Mouse (Mus musculus) kidney, adult 18-20 months (tissue): ENCODE measurements around the gene Cdt1.
"Not testable (repeated sequence)": the region's sequence is repeated elsewhere in the genome, so short reads cannot be mapped to it uniquely, and the experiment has no call there.

Source experiments
- DNase-seq: peaks from one replicate; pipeline ENCODE4 v3.0.0; 2021

The Cdt1 gene

DNA sequence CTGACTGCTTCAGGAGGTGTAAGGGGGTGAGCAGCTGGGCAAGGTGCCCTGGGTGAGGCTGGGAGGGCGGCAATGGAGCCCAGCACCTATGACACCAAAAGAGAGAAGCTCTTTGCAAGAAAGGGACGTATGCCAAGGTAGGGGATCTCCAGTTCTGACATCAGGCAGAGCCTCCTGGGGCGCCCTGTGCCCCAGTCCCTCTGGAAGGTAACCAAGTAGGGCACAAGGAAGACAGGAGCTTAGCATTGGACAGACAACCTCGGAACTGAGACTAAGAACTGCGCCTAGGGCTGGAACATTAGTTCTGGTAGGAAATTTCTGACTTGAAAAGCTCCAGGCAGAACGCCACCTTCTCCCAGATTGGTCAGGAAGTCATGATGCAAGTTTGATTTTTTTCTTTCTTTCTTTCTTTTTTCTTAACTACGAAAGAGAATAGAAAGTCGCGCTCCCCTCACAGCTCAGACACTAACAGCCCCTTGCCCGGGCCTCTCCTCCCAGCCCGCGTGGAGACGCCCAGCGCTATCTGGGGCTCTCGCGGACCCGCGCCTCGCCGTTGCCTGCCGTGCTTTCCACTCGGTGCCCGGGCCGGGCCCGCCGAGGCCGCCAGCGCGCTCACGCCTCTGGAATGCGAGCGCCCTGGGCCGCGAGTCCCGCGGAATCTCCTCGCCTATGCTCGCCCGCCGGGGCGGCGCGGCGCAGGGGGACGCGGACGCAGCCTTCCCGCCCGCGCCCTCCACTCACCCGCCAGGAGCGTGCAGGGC is 17.4 kb upstream of the Cdt1 start:
- peak; percentile 74 for DNase-seq

DNA sequence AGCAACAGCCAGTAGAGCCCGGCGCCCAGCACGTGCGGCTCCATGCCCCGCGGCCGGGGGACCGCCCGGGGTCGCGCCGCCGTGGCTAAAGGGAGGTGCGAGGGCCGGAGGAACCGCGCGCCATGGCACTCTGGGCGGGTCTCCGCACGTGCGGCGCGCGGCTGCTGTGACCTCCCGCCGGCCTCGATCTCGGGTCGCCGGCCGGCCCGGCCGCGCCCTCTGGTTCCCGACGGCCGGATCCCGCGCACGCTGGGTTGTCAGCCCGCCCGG is 16.9 kb upstream of the Cdt1 start:
- no peak for DNase-seq

DNA sequence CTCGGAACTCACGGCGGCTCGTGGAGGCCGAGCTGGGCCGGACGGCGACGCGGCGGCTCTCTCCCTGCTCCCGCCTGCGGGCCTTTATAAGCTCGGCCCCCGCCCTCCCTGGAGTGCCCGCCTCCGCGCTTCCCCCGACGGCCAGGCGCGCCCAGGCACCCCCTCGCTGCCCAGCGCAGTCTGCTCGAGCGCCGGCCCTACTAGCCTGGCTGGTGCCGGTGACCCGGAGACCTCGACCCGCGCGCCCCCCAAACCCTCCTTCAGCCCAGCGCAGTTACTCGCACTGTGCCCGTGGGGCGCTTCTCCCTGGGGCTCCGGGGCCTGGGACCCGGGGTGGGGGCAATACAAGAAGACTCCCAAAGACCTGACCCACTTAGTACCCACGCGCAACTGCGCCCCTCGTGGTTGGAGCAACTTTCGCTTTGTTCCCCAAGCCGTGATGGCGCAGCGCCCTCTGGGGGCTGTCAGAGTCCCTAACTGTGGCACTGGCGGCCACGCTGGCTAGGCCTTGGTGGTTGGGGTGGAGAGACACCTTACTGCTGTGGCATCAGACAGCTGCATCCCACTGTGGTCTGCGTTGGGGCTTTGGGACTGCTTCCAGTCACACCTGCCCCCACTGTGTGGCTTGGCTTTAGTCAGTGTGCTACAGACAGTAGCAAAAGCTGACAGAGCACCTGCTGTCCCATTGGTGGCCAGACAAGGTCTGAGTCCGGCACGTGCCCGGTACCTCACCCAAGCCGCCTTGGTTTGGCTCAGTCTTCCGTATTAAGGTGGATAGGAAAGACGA is 16.4 kb upstream of the Cdt1 start, which contains the start of gene Piezo1:
Gene Piezo1 (minus strand): TSS at position 65 of the 787 bp plus-strand sequence.
- peak; percentile 98 for DNase-seq

DNA sequence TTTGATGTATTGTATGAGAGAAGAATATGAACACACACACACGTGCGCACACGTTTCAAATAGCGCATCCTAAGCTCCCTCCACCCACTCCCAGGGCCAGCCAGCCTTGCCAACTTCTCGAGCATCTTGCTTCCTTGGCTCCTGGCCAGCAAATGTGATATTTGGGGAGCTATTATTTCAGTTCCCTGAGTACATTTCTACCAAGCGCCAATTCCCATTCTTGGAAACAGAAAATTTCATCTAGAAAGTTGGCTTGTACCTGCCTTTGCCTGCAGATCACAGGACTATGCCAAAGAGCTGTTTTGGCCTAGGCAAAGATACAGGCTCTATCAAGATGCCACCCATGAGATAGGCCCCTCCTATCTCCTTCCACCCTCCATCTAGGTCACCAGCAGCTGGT is 13.0 kb upstream of the Cdt1 start:
- DNase-seq: no peak

DNA sequence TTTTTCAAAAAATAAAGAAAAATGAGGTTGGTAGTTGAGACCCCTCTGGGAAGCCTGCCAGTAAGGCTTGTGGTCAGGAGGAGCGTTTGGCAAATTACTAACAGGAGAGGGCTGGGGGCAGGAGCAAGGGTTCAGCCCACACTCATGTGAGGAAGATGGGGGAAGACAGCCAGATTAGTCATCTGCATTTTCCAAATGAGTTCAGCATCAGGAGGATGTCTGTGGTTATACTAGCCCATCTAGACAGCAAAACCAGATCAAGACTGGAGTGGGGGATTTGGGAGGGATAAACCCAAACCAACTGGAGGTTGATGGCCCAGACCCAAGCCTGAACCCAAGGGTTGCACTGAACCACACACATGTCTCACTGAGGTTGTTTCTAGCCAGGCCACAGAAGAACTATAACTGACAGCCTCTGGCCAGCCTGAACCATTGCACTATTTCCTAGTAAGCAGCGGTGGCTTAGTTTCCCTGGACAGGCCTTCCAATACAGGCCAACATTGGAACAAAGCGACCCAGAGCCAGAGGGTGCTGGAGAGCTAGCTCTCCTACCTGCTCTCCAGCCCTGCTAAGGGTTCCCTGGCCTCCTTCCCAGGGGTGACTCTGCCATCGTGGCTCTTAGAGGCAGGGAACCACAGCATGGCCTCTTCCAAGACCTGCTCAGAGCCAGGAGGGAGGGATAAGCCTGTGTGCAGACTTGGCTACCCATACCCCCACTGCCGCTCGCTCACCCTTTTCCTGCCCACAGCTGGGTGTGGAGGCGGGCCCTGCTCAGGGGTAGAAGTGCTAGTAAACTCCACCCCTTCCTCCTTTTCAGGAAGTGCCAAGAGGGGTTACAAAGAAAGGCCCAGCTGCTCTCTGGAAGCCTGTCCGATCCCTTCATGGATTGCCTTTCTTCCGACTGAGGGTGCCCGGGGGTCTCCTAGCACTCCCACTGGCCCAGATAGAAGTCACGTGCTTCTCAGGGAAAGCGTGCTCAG is 11.5 kb upstream of the Cdt1 start:
- peak; percentile 43 for DNase-seq

DNA sequence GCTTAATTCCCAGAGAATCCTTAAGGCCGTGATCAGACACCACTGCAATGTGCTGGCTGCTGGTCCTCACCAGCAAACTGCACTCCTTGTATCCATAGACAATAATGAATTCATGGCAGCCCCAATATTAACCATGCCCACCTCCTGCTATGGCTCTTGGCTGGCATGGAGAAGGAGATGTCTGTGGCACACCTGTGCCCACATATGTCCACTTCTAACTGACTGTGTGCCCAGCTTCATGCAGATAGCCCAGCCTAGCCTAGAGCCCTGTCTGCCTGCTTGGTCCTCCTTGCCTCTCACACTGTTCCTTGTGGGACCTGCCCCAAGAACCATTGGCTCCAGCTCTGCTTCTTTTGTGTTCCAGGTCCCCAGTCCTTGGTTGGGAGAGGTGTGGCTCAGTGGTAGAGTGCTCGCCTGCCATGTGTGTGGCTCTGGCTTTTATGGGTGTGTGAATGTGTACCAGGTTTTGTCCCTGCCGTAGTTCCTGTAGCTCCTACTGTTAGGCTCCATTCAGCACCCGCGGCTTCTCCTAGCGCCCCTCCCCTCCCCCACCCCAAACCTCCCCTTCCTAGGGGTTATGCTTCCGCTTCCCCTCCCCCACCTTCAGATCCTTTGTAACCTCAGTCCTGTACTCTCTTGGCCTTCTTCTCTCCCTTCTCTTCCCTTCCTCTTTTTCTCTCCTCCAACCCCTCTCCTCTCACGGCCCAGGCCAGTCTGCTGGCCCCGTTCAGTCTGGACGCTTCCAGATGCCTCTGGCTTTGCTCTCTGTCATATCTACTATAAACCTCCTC is 10.4 kb upstream of the Cdt1 start:
- no peak for DNase-seq

DNA sequence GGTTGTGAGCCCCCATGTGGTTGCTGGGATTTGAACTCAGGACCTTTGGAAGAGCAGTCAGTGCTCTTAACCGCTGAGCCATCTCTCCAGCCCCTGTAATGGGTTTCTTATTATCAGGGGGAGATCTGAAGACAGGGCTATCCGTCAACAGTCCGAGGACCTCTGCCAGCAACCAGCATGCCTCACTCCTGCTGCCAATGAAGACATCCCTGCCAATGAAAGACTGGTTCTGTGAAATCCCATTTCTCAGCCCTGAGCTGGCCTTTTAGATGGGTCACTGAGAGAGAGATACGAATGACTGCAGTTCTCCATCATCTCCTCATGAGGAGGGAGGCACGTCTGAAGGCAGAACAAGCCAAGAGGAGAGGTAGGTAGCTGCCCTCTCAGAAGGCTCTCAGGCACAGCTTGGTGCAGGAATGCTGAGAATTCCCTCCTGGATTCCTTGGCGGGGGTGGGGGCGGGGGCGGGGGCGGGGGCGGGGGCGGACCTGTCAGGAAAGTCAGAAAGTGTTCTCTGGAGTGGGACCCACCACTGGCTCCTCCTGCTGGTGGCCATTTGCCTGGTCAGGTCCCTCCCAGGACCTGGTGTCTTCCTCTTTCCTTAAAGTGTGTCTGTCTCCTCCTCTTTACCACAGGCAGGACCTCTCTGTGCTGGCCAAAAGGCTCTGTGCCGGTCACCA is 9.0 kb upstream of the Cdt1 start:
- DNase-seq: no peak

DNA sequence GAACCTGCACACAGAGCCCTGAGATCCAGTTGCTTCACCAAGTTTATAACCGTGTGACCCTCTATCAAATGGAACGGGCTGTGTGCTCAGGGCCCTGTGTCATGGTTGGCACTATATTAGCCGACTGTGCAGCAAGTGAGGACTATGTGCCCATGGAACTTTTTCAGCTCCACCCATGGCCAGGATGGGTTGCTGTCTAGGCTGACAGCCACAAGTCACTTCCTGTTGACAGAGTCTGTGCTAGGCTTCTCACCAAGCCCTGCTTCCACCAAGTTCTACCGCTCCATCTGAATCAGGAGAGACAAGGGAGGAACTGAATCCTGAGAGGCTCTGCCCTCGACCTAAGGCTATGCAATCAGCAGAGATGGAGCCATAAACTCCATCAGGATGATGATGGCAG is 6.6 kb upstream of the Cdt1 start:
- DNase-seq: no peak

DNA sequence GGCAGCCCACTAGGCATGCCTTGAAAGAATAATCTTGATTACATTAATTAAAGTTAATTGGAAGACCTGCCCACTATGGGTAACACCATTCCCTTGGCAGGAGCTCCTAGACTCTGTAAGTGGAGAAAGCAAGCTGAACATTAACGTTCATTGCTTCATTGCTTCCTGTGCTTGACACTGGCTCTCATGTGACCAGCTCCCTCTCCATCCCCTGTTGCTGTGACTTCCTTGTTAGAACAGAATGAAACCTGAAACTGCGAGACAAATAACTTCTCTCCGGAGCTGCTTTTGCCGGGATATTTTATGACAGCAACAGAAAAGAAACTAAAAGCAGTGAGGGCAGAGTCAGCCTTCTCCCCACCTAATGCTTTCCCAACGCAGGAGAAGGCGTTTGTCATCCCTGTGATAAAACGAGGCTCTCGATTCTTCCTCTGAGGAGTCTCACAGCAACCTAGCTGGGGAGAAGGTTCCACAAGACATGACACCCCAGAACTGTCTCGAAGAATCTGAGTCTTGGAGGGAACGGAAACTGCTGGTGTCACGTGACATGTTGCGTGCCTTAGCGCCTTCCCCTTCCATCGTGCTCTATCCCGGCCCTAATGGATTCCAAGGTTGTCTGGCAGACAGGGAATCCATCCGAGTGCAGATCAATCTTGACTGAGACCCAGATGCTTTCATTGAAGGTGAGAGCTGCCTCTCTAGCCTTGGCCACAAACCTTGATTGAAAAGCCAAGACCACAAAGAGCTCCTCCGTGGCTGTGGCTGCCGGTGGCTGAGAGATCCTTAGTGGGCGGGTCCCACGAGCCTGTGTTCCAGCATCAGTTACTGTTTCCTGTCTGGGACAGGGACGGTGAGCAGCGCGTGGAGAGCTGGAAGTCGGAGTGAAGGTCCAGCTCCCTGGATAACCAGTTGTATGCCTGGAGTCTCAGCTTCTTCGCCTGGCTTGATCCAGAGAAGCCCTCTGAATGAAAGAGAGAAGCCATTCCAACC is 3.2 kb upstream of the Cdt1 start:
- DNase-seq: no peak

DNA sequence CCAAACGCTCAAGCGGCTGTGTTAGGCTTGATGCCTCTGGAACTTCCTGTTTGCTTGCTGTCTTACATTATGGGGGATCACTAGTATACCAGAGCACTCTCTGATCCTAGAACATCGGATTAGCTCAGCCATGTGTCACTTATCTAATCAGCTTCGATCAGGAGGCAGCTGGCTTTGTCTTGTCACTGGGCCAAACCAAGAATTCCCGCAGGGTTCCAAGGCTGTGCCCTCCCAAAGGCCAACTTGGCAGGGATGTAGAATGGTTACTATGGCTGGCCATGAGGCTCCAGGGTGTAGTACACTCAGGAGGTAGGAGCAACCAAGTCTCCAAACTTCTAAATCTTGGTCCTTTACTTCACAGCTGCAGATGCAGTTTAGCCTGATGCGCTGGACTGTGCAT is 1.0 kb upstream of the Cdt1 start:
- no peak for DNase-seq

DNA sequence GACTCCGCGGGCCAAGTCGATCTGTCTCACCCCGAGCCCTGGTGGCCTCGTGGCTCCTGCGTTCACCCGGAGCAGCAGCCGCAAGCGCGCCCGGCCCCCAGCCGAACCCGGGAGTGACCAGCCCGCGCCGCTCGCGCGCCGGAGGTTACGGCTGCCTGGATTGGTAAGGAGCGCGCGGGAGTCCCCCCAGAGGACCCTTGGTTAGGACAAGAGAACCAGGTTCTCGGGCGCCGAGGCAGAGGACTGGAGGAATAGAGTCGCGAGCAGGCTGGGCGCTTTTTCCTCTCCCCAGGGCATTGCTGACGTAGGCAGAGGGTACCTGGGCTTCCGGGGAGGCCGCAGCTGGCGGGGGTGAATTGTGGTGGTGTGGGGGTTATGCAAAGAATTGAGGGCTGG is 292 bp downstream of the Cdt1 start:
- DNase-seq: no peak

DNA sequence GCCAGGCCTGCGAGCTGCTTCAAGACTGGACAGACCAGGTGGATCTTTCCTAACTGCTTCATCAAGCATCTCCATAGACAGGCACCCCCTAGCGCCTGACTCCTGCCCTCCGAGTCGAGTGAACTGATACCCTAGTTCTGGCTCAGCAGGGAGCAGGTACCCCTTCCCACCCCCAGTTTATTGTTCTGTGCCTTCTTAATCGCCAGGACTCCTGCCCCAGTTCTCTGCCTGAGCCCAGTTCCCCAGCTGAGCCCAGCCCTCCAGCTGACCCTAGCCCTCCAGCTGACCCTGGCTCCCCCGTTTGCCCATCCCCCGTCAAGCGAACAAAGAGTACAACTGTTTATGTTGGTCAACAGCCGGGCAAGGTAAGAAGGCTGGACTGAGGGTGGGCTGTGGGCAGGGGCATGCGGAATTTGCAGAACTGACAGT is 1.1 kb downstream of the Cdt1 start:
- DNase-seq: no peak

DNA sequence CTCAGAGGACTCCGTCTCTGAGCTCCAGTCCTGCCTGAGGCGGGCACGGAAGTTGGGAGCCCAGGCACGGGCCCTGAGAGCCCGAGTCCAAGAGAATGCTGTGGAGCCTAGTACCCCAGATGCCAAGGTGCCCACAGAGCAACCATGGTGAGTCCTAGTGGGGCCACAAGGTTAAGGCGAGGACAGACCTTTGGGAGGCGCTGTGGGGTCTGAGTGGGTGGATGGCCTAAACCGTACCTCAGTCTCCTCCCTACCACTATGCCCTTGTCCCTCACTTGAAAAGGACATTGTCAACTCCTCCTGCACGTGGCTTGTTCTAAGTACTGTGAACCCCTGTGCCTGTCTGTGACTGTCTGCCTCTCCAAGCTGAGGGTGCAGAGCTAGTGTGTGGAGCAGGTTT is 1.5 kb downstream of the Cdt1 start:
- no peak for DNase-seq

DNA sequence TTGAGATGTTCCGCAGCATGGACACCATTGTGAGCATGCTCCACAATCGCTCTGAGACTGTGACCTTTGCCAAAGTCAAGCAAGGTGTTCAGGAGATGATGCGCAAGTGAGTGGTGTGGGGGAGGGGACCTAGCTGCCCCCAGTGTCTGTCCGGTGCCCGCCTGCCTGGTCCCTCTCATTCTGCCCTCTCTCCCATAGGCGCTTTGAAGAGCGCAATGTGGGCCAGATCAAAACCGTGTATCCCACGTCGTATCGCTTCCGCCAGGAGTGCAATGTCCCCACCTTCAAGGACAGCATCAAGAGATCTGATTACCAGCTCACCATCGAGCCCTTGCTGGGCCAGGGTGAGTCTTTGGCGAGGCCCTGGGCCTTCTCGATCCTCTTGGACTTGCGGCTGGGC is 2.2 kb downstream of the Cdt1 start:
- DNase-seq: no peak

DNA sequence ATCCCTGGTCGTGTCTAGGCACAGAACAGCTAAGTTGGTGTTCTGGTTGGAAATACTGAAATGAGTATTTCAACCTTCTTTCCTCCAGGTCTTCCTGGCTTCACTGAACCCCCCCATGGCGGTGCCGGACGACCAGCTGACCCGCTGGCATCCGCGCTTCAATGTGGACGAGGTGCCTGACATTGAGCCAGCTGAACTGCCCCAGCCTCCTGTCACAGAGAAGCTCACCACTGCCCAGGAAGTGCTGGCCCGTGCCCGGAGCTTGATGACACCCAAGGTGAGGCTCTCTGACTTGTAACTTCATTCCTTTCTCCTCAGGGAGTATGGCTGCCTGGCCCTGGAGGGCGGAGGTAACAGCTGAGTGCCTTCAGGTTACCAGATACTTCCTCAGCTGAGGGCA is 3.3 kb downstream of the Cdt1 start:
- no peak for DNase-seq

DNA sequence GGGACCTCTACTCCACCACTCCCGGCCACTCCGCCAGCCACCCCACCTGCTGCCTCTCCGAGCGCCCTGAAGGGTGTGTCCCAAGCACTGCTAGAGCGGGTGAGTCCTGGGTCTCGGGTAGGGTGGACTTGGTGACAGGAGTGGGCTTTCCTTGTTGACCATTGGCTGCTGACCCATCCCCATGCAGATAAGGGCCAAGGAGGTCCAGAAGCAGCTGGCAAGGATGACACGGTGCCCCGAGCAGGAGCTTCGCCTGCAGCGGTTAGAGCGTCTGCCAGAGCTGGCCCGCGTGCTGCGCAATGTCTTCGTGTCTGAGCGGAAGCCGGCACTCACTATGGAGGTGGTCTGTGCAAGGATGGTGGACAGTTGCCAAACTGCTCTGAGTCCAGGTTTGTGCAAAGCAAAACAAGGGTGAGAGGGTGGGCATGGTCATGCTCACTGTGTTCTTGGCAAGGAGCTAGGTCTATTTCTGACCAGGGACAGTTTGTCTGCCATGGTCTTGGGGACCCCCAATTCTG is 4.0 kb downstream of the Cdt1 start:
- no peak for DNase-seq

DNA sequence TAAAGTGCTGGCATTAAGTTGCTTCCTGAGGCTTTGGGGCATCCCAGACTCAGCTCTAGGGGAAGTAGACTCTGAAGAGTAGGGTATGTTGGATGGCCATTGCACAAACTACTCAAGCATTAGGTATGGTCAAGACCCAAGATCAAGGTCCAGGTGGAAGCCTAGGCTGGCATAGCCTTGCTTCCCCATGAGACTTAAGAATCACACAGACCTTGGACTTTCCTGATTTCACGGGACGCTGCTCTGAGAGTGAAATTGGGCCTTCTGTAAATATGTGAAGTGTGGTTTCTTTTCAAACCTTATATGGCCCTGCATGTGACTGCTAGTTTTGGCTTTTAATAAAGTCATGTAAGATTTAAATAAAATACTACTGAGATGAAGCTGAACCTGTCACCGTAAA is 4.9 kb downstream of the Cdt1 start:
- DNase-seq: peak; percentile 37

DNA sequence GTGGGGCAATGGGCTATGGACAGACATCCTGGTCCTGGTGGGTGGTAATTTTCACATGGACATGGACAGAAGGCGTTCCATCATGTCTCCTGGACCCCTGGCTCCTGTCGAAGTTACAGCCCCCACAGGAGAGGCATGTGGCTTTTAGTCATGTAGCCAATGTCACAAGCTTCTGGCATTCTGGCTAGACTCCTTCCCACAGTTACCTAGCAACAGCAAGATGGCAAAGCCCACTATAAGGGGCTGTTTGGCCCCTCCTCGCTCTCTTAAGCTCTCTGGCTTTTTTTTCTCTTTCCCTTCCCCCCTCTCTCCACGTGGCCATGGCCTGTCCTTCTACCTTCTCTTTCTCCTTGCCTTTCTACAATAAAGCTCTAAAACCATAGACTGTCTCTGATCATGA is 5.4 kb downstream of the Cdt1 start:
- not testable (repeated sequence) for DNase-seq

DNA sequence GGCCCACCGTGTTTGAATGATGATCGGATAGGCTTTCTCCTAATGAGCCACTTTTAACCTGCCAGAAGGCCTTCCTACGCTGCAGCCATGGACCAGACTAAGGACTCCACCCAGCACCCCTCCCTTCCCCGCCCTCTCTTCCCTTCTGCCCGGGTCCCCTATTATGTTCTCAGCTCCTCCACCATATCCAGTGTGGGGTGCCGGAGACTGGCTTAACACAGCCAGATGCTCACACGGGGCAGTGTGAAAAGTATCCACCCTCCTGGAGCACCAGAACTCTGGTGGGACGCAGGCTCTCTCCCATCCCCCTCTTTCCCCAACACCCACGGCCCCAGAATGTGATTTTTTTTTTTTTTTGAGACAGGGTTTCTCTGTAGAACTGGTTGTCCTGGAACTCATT is 5.8 kb downstream of the Cdt1 start:
- DNase-seq: no peak

DNA sequence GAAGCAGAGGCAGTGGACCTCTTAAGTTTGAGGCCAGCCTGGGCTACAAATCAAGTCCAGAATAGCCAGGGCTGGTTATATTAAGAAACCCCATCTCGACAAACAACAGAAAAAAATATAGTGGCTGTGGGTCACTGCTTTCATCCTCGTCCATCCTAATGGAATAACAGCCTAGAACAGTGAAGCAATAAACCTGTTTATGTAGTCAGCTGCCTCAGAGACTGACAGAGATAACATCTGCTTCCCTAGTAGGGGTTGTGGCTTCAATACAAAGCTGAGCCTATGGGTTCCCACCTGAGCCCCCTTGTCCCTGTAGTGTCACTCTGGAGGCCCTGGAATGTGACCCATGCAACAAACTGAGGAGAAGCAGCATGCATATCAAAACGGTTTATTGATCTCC is 6.4 kb downstream of the Cdt1 start:
- no peak for DNase-seq
